Mouse (Mus musculus) CH12.LX (cell line): ENCODE data around the gene Esd. TPM values are rescaled to one million over a fixed set of nuclear protein-coding genes. Genes with fewer than 3 reads are reported as not detected.
A peak's percentile ranks its signal among the peaks of the same experiment; 100 is the strongest.

Source experiments
- DNase-seq: peaks from one replicate; pipeline ENCODE4 v3.0.0-alpha.2; 2013; ENCODE audit errors: extremely low read depth
- H3K27ac ChIP-seq: 2 replicates; pipeline ENCODE4 v1.5.1; 2012; ENCODE audit warnings: low read depth, mild to moderate bottlenecking, control low read depth, moderate library complexity; ENCODE audit not compliant: insufficient read depth
- H3K27me3 ChIP-seq: replicated peaks from 2 replicates; pipeline ENCODE3; 2012; ENCODE audit warnings: inconsistent platforms
- H3K36me3 ChIP-seq, 2 experiments: replicated peaks in 1 of 2; 2 replicates each; pipeline versions ENCODE3 to v1.6.1; 2012; ENCODE audit warnings: inconsistent platforms in 1 of 2, low read length in 1 of 2, mild to moderate bottlenecking in 1 of 2, mixed read lengths in 1 of 2, moderate library complexity in 1 of 2; ENCODE audit not compliant: control insufficient read depth in 1 of 2, insufficient read depth in 1 of 2
- H3K4me1 ChIP-seq, 2 experiments: 2 replicates each; pipeline ENCODE4 v1.6.1; 2012; ENCODE audit warnings: inconsistent platforms in 1 of 2, moderate library complexity in 1 of 2; ENCODE audit not compliant: insufficient read depth in 2 of 2, control insufficient read depth in 1 of 2
- H3K4me2 ChIP-seq: 2 replicates; pipeline ENCODE4 v1.6.1; 2012; ENCODE audit warnings: low read depth, mild to moderate bottlenecking, control low read depth; ENCODE audit not compliant: poor library complexity, insufficient read depth, severe bottlenecking
- H3K4me3 ChIP-seq, 3 experiments: fragments of 150-350 bp in 1 of 3; sonication (generic) in 1 of 3; replicated peaks in 1 of 3; 2 replicates each; pipeline versions ENCODE3 to v1.5.1; 2011 to 2012; ENCODE audit warnings: low read depth in 2 of 3, low read length in 2 of 3, mild to moderate bottlenecking in 2 of 3, moderate library complexity in 2 of 3, control low read depth in 1 of 3, improper control_type of control experiment in 1 of 3, inconsistent platforms in 1 of 3, mixed read lengths in 1 of 3; ENCODE audit not compliant: poor library complexity in 1 of 3
- H3K79me2 ChIP-seq: replicated peaks from 2 replicates; pipeline ENCODE4 v1.6.1; 2012; ENCODE audit warnings: mild to moderate bottlenecking, moderate library complexity; ENCODE audit not compliant: control insufficient read depth, poor library complexity, insufficient read depth, severe bottlenecking; ENCODE audit errors: extremely low read depth
- H3K9ac ChIP-seq: 2 replicates; pipeline ENCODE4 v1.6.1; 2012; ENCODE audit warnings: low read depth, mild to moderate bottlenecking, control low read depth, moderate library complexity; ENCODE audit not compliant: insufficient read depth
- H3K9me3 ChIP-seq: replicated peaks from 2 replicates; pipeline ENCODE3; 2012; ENCODE audit warnings: low read length, inconsistent platforms, mixed read lengths
- BHLHE40 ChIP-seq: IDR thresholded peaks from 2 replicates; pipeline ENCODE4 v1.6.1; 2011; ENCODE audit warnings: mild to moderate bottlenecking, low read depth, low read length, improper control_type of control experiment
- CHD1 ChIP-seq: IDR thresholded peaks from 2 replicates; pipeline ENCODE4 v1.6.1; 2012; ENCODE audit warnings: low read depth, low read length, improper control_type of control experiment, inconsistent platforms
- CHD2 ChIP-seq: IDR thresholded peaks from 2 replicates; pipeline ENCODE4 v1.6.1; 2011; ENCODE audit warnings: low read length, improper control_type of control experiment
- CTCF ChIP-seq, 2 experiments: IDR thresholded peaks in 1 of 2; conservative IDR thresholded peaks in 1 of 2; 2 replicates each; pipeline ENCODE4 v1.5.1; 2011 to 2012; ENCODE audit warnings: low read depth in 2 of 2, low read length in 2 of 2, improper control_type of control experiment in 1 of 2, inconsistent platforms in 1 of 2, mild to moderate bottlenecking in 1 of 2, moderate library complexity in 1 of 2
- E2F4 ChIP-seq: IDR thresholded peaks from 2 replicates; pipeline ENCODE4 v1.6.1; 2011; ENCODE audit warnings: low read depth, low read length, improper control_type of control experiment; ENCODE audit not compliant: insufficient replicate concordance
- ELF1 ChIP-seq: IDR thresholded peaks from 2 replicates; pipeline ENCODE4 v1.6.1; 2014; ENCODE audit warnings: low read depth, mild to moderate bottlenecking, inconsistent platforms, low read length, improper control_type of control experiment
- HCFC1 ChIP-seq: IDR thresholded peaks from 2 replicates; pipeline ENCODE4 v1.6.1; 2012; ENCODE audit warnings: low read depth, mild to moderate bottlenecking, inconsistent platforms, low read length, improper control_type of control experiment
- IRF4 ChIP-seq: IDR thresholded peaks from 2 replicates; pipeline ENCODE4 v1.6.1; 2014; ENCODE audit warnings: low read depth, mild to moderate bottlenecking, inconsistent platforms, low read length, improper control_type of control experiment
- MAZ ChIP-seq: IDR thresholded peaks from 2 replicates; pipeline ENCODE4 v1.6.1; 2012; ENCODE audit warnings: low read depth, mild to moderate bottlenecking, inconsistent platforms, low read length, improper control_type of control experiment, moderate library complexity
- MXI1 ChIP-seq: IDR thresholded peaks from 2 replicates; pipeline ENCODE4 v1.6.1; 2011; ENCODE audit warnings: mild to moderate bottlenecking, low read depth, low read length, improper control_type of control experiment
- MYC ChIP-seq: IDR thresholded peaks from 2 replicates; pipeline ENCODE4 v1.6.1; 2011; ENCODE audit warnings: low read depth, mild to moderate bottlenecking, improper control_type of control experiment, low read length
- NELFE ChIP-seq: IDR thresholded peaks from 2 replicates; pipeline ENCODE4 v1.6.1; 2011; ENCODE audit warnings: low read depth, low read length, improper control_type of control experiment
- PAX5 ChIP-seq: IDR thresholded peaks from 2 replicates; pipeline ENCODE4 v1.6.1; 2012; ENCODE audit warnings: low read length, inconsistent platforms, mixed read lengths
- POLR2A ChIP-seq: IDR thresholded peaks from 2 replicates; pipeline ENCODE4 v1.6.1; 2011; ENCODE audit warnings: low read depth, mild to moderate bottlenecking, improper control_type of control experiment, low read length
- POLR2AphosphoS2 ChIP-seq: IDR thresholded peaks from 2 replicates; pipeline ENCODE4 v1.6.1; 2011; ENCODE audit warnings: low read depth, low read length, improper control_type of control experiment
- SIN3A ChIP-seq: IDR thresholded peaks from 2 replicates; pipeline ENCODE4 v1.6.1; 2012; ENCODE audit warnings: low read length, improper control_type of control experiment, inconsistent platforms
- TBP ChIP-seq: conservative IDR thresholded peaks from 2 replicates; pipeline ENCODE4 v1.6.1; 2011; ENCODE audit warnings: low read depth, low read length, improper control_type of control experiment
- TCF12 ChIP-seq: IDR thresholded peaks from 2 replicates; pipeline ENCODE4 v1.6.1; 2014; ENCODE audit warnings: low read depth, mild to moderate bottlenecking, inconsistent platforms, low read length, improper control_type of control experiment
- UBTF ChIP-seq: IDR thresholded peaks from 2 replicates; pipeline ENCODE4 v1.6.1; 2012; ENCODE audit warnings: low read depth, mild to moderate bottlenecking, inconsistent platforms, low read length, improper control_type of control experiment, moderate library complexity
- USF2 ChIP-seq: conservative IDR thresholded peaks from 2 replicates; pipeline ENCODE4 v1.6.1; 2011; ENCODE audit warnings: low read depth, low read length, improper control_type of control experiment
- ZNF384 ChIP-seq: IDR thresholded peaks from 2 replicates; pipeline ENCODE4 v1.6.1; 2012; ENCODE audit warnings: low read depth, low read length, improper control_type of control experiment, inconsistent platforms
- dilution Hi-C: fragments of 300-500 bp; cut with MboI; formaldehyde crosslinking; loops from 2 replicates; pipeline ENCODE4 v1.14.3; 2020; ENCODE audit warnings: low sequenced_read_pairs; ENCODE audit not compliant: extremely low pct_unique_long_range_greater_than_20kb, extremely low pct_ligation_motif_present
- in situ Hi-C: fragments of 300-500 bp; cut with MboI; formaldehyde crosslinking; loops from 3 replicates; pipeline ENCODE4 v1.14.3; 2019; ENCODE audit warnings: low sequenced_read_pairs, low pct_ligation_motif_present, low pct_unique_long_range_greater_than_20kb, mixed read lengths
- polyA plus RNA-seq: library from polyadenylated mRNA; unstranded; fragments of >175 nt; gene quantifications from 2 replicates; pipeline ENCODE4 v1.2.1, GENCODE M21; 2012; ENCODE audit warnings: low read depth; ENCODE audit not compliant: insufficient read length
- total RNA-seq, 2 experiments: library from RNA; depleted of rRNA; stranded (reverse); fragments of 300-350 nt in 1 of 2; fragments of >200 nt in 1 of 2; gene quantifications; 2 replicates each; pipeline ENCODE4 v1.2.3; 2012 to 2014

The Esd gene
- total RNA-seq (2012; rRNA removed) (206 and 231 TPM in 2 replicates), total RNA-seq (2014; rRNA removed) (434 and 504 TPM in 2 replicates), polyA plus RNA-seq (252 and 302 TPM in 2 replicates)

DNA sequence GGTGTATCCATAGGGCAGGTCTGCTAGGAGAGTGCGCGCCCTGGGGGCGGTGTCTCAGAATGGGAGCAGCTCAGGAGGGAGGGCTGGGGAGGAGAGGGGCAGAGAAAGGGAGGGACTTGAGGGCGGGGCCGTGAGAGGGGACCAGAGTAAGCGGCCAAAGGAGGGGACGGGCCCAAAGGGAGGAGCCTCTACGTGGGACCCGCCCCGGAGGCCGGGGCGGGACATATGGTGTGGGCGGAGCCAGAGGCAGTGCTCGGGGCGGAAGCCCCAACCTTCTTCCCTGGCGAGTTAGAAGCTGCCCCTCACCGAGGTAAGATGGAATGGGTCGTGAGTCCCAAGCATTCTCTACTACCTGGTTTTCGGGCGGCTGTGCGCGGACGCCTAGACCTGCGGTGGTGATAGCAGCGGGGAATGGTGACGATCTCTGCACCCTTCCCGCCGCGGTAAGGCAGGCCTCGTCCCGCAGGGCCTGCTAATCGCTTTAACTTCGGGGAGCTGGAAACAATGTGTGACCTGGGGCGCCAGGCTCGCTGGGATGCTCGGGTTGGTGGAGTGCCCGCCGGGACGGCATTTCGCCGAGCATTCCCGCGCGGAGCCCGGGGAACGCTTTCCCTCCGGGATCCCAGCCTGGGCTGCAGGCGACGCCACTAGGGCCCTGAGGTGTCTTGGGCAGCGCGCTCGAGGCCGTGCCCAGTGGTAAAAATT lies at the start of gene Esd:
Gene Esd, plus strand, starts transcription at position 219 of the 705 bp plus-strand sequence.
- peak; percentile 95 for TF ChIP-seq POLR2A
- TF ChIP-seq MAZ, result peak; percentile 39; the same call in 1 of the 2 replicates
- no peak for TF ChIP-seq CTCF (conservative IDR thresholded peaks at IDR 0.05 in 1 of 2, IDR thresholded peaks at IDR 0.05 in 1 of 2; ENCODE audit: low read depth in 2 of 2, low read length in 2 of 2)
- no peak for TF ChIP-seq CHD2
- peak; percentile 83 for TF ChIP-seq TBP
- TF ChIP-seq ELF1, result peak; percentile 71
- peak; percentile 88 for TF ChIP-seq NELFE
- TF ChIP-seq MXI1, result 0 out of 2 replicates have a peak, but pooled peaks have one; percentile 35
- no peak for TF ChIP-seq PAX5
- peak; percentile 25; the same call in 1 of the 2 replicates for TF ChIP-seq HCFC1
- no peak for TF ChIP-seq E2F4
- TF ChIP-seq CHD1, result peak; percentile 84; the same call in 1 of the 2 replicates
- TF ChIP-seq TCF12, result peak; percentile 79
- peak; percentile 80 for TF ChIP-seq SIN3A
- peak; percentile 10; the same call in 1 of the 2 replicates for TF ChIP-seq IRF4
- TF ChIP-seq UBTF, result peak; percentile 53; the same call in 1 of the 2 replicates
- H3K4me2 ChIP-seq, result peak within 1 kb of the TSS; percentile 94
- H3K79me2 ChIP-seq, result peaks cover 21% of the 10 kb centered on the region
- dilution Hi-C loops (no loop called here), in situ Hi-C loops (no loop called here)
- DNase-seq, result peak; percentile 92
- H3K9ac ChIP-seq, result peak within 1 kb of the TSS; percentile 62
- H3K27ac ChIP-seq, result no peak within 1 kb of the TSS
- peaks cover 5 to 27% of the 10 kb centered on the region in 2 experiments for H3K4me1 ChIP-seq
- H3K27me3 ChIP-seq, result no peaks in the 10 kb centered on the region
- H3K4me3 ChIP-seq, result peak within 1 kb of the TSS; percentile 64 to 96 (median 78)
- H3K9me3 ChIP-seq, result no peaks in the 10 kb centered on the region
- peaks cover 10 to 24% of the 10 kb centered on the region in 2 experiments for H3K36me3 ChIP-seq

DNA sequence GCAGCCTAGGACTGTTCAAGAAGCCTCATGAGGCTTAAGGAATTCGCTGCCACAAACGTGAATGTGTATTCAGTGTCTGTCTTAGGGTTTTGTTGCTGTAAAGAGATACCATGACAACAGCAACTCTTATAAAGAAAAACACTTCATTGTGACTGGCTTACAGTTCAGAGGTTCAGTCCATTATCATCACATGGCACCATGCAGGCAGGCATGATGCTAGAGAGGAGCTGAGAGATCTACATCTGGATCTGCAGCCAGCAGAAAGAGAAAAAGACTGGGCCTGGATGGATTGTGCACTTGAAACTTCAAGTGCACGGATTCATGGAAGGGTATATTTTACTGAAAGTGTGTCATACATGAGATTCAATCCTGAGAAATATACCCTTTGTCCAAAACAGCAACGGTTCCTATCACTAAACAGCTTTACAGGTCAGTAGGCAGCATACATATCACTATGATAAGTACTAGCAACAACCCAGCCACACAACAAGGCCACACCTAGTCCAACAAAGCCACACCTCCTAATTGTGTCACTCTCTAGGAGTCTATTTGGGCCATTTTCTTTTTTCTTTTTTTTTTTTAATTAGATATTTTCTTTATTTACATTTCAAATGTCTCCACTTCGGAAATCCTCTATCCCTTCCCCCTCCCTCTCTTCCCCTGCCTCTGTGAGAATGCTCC lies 47.7 kb upstream of the Esd start:
- H3K36me3 ChIP-seq, result no peaks in the 10 kb centered on the region
- H3K27ac ChIP-seq, result no peak overlapping the region
- H3K4me2 ChIP-seq, result no peak overlapping the region
- no peak for DNase-seq
- H3K27me3 ChIP-seq, result no peaks in the 10 kb centered on the region
- no peak overlapping the region for H3K9ac ChIP-seq
- in situ Hi-C loops (no loop called here), dilution Hi-C loops (no loop called here)
- H3K4me3 ChIP-seq, result no peak overlapping the region
- TF ChIP-seq ZNF384, result no peak
- TF ChIP-seq MYC, result no peak
- TF ChIP-seq TBP, result no peak
- TF ChIP-seq USF2, result no peak
- TF ChIP-seq CTCF (conservative IDR thresholded peaks at IDR 0.05 in 1 of 2, IDR thresholded peaks at IDR 0.05 in 1 of 2; ENCODE audit: low read depth in 2 of 2, low read length in 2 of 2), result no peak
- no peak for TF ChIP-seq BHLHE40
- TF ChIP-seq POLR2AphosphoS2, result no peak
- H3K4me1 ChIP-seq, result no peaks in the 10 kb centered on the region
- no peaks in the 10 kb centered on the region for H3K9me3 ChIP-seq
- no peaks in the 10 kb centered on the region for H3K79me2 ChIP-seq
